Mouse (Mus musculus) kidney, adult 2 months (tissue): Measurements from ENCODE around the gene Trio.

Source experiments
- CTCF ChIP-seq: fragments of 200-500 bp; conservative IDR thresholded peaks from 2 replicates; pipeline ENCODE4 v1.5.1; 2011; ENCODE audit warnings: low read depth, mild to moderate bottlenecking, control low read depth, low read length, moderate library complexity, mixed read lengths; ENCODE audit not compliant: insufficient read depth, insufficient read length
- POLR2A ChIP-seq: fragments of 200-500 bp; IDR thresholded peaks from one replicate; pipeline ENCODE4 v1.6.1; 2011; ENCODE audit warnings: low read depth, low read length, control low read depth

GRCm38 (mm10) chr15:28026167-28026481 lies 476 bp upstream of the Trio start:
- TF ChIP-seq CTCF (peak; percentile 93), POLR2A (no peak)
